ENCODE assay signal across 27 mouse cellular contexts in genomic region chr2:105028806-105029205, GRCm38 (mm10). TPM values are rescaled to one million over a fixed set of nuclear protein-coding genes. Genes with fewer than 3 reads are reported as not detected.
A peak's percentile ranks its signal among the peaks of the same experiment; 100 is the strongest.
DNase-seq lines count a peak whose midpoint lies in the region; ATAC-seq and TF ChIP-seq lines count a peak whose summit lies in the region.
"Had no signal": no experiment of that assay in that cellular context is flagged by ENCODE, and none has a peak within 500 bp of the region (broad histone marks: within the 10 kb centered on the region; RNA-seq: fewer than 3 reads in every experiment).

No protein-coding gene starts in this region.

- H3K9me3 ChIP-seq in liver, postnatal 0 days (ENCODE audit: low read length), result no peaks in the 10 kb centered on the region
- H3K9me3 ChIP-seq: heart, embryonic 13.5 days; limb, embryonic 13.5 days; liver, embryonic 12.5 days; megakaryocyte, embryonic 14.5 days had no signal

- H3K4me2 ChIP-seq in liver, postnatal 0 days (ENCODE audit: low read depth, low read length), result no peak overlapping the region
- H3K4me2 ChIP-seq: heart, embryonic 13.5 days; hindbrain, embryonic 14.5 days; limb, embryonic 13.5 days; liver, embryonic 12.5 days had no signal

- H3K4me3 ChIP-seq in liver, postnatal 0 days (ENCODE audit: low read depth, low read length), result no peak overlapping the region
- H3K4me3 ChIP-seq: heart, adult 2 months; heart, embryonic 13.5 days; limb, embryonic 13.5 days; liver, embryonic 12.5 days; megakaryocyte, embryonic 14.5 days; myocyte had no signal

- H3K9ac ChIP-seq in liver, postnatal 0 days (replicated peaks), result no peak overlapping the region
- H3K9ac ChIP-seq: heart, embryonic 13.5 days; hindbrain, embryonic 14.5 days; limb, embryonic 13.5 days; liver, embryonic 12.5 days had no signal

- peak; percentile 42 to 49 for DNase-seq in cerebellum, postnatal 10 days
- DNase-seq in cerebellum, adult 11-12 months, result no peak
- peak; percentile 54 for DNase-seq in left cerebral cortex, postnatal 4 days
- DNase-seq in left cerebral cortex, postnatal 25 days (ENCODE audit: low spot score in 2 of 2), result no peak
- DNase-seq in adrenal gland, adult 18-20 months (ENCODE audit: low spot score in 2 of 2), result peak; percentile 47 to 63
- DNase-seq in adrenal gland, postnatal 36 days, result peak; percentile 85 to 87
- DNase-seq in liver, postnatal 0 days, result no peak
- DNase-seq in thymus, postnatal 14 days, result no peak
- DNase-seq: embryo, embryonic 11 days; gastrocnemius, postnatal 25 days; heart, adult 2 months; kidney, adult 8-10 months; kidney, postnatal 14 days; layer of hippocampus, postnatal 36 days; lung, adult 2 months; lung, postnatal 36 days; midbrain, embryonic 14.5 days; thymus, postnatal 25 days had no signal

- ATAC-seq in liver, postnatal 0 days, result no peak
- ATAC-seq: activated CD4-positive, CD25-positive, alpha-beta regulatory T cell, adult 4 months; CD4-positive, CD25-positive, alpha-beta regulatory T cell, adult 4 months; forebrain, embryonic 14.5 days; liver, embryonic 12.5 days had no signal

- 50% methylated on average over 5 of the region's 5 CpGs for WGBS in liver, postnatal 0 days (ENCODE audit: insufficient replicate concordance)

- TF ChIP-seq CTCF in liver, postnatal 0 days (IDR thresholded peaks at IDR 0.05; ENCODE audit: low read depth), result no peak

- H3K27me3 ChIP-seq in liver, postnatal 0 days (ENCODE audit: insufficient read depth, low read length), result no peaks in the 10 kb centered on the region
- H3K27me3 ChIP-seq: limb, embryonic 13.5 days had no signal

- intact Hi-C loops in left cerebral cortex, postnatal 4 days (cut with DNase I), result no loop called here
- intact Hi-C loops in left cerebral cortex, postnatal 25 days (cut with DNase I), result no loop called here

- TF ChIP-seq EP300 in liver, postnatal 0 days (IDR thresholded peaks at IDR 0.05; ENCODE audit: low read depth), result no peak

- no peaks in the 10 kb centered on the region; the same call in 1 of the 2 replicates for H3K4me1 ChIP-seq in liver, postnatal 0 days (ENCODE audit: insufficient read depth)
- H3K4me1 ChIP-seq: limb, embryonic 13.5 days had no signal

- no peaks in the 10 kb centered on the region for H3K36me3 ChIP-seq in liver, postnatal 0 days (replicated peaks; ENCODE audit: insufficient read depth, low read length)
- H3K36me3 ChIP-seq: heart, embryonic 13.5 days; limb, embryonic 13.5 days; liver, embryonic 12.5 days had no signal

- H3K27ac ChIP-seq in liver, postnatal 0 days (ENCODE audit: low read depth), result no peak overlapping the region
- H3K27ac ChIP-seq: heart, adult 2 months; heart, embryonic 13.5 days; hindbrain, embryonic 14.5 days; limb, embryonic 13.5 days; liver, embryonic 12.5 days had no signal

RNA-seq across cellular contexts. Expression of gene Eif3m, which starts 11.9 kb away (rescaled TPM):
- total RNA-seq in left cerebral cortex, postnatal 4 days (2021), result 100 to 1,000 TPM; 108 to 124 TPM
- 10 to 100 TPM; 84.7 to 88.2 TPM for total RNA-seq in left cerebral cortex, postnatal 25 days (2021)
- total RNA-seq in adrenal gland, adult 18-20 months (2021), result 100 to 1,000 TPM; 132 to 142 TPM
- total RNA-seq in adrenal gland, postnatal 36 days (2021), result 100 to 1,000 TPM; 156 to 163 TPM
- polyA plus RNA-seq in liver, postnatal 0 days (2015; fragmentation: Nextera tagmentation; extraction: Ambion mirVana), result 126 and 128 TPM in 2 replicates

Comparison
In these comparisons a context has a peak if more than half of its experiments do, and no peak if none do; other contexts are left out.
1. DNase-seq: peak in cerebellum, postnatal 10 days (2 of 2), left cerebral cortex, postnatal 4 days (single experiment), adrenal gland, adult 18-20 months (2 of 2) and adrenal gland, postnatal 36 days (2 of 2); none in cerebellum, adult 11-12 months (single experiment), left cerebral cortex, postnatal 25 days (0 of 2), liver, postnatal 0 days (single experiment) and thymus, postnatal 14 days (single experiment).